Mouse (Mus musculus): Measurements from ENCODE around the gene Fxr1. TPM values are rescaled to one million over a fixed set of nuclear protein-coding genes. Genes with fewer than 3 reads are reported as not detected.
A peak's percentile ranks its signal among the peaks of the same experiment; 100 is the strongest.

Gene Fxr1
- polyA plus RNA-seq, 1 experiment from 2014 or later, result 206 TPM

DNA sequence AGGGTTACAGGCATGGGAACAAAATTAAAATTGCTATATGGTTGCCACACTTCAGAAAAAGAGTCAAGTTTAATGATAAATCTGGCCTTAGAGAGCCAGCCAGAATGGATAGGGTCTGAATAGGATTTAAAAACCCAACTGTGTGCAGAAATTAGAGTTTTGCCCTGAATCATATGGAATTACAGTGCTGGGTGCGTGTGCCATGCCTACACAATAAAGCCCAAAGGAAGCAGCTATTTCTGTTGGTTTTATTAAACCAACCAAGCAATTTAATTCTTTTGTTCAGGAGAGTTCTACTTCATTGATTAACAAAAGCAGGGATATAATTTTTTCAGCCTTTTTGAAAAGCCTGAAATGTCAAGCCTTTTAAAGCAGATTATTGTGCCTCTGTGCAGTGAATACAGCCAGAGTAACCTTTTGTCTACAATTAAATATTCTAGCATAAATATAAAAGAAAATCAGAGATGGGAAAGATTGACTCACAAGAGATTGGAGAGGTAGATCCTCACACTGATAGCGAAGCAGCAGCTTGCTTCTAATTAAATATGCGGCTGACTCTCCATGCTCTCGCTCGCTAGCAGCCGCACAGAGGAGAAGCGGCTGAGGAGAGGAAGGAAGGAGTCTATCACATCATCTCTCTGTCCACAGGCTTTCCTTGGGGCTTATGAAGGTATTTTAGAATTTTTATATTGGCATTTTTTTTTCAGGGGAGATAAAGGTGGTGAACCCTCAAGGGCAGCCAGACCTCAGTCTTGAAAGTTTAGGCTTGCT, 84.3 kb downstream of the Fxr1 start:
- POLR2A ChIA-PET, result no interaction called here

DNA sequence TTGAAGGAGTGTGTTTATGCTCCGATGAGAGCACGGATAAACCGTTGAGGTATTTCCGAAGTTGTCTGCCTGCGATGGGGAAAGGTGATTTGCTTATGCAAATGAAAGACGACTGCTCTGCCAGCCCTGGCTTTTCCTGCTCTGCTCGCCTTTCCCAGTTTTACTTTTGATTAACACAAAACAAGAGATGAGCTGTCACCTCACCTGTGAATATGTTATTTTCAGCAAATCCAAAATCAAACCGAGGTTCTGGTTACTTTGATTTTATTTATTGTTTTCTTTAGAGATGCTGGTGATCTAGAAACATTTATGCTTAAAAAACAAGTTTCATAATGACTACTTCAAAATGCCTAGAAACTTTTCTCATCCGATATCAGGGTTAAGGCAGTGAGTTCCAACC, 86.7 kb downstream of the Fxr1 start:
- ATAC-seq, result no peak
- peaks cover 42% of the 10 kb centered on the region for H3K27me3 ChIP-seq
- CTCF ChIA-PET, result no interaction called here
- DNase-seq (ENCODE audit: low read depth, low spot score), result no peak
- no peak for TF ChIP-seq CTCF (IDR thresholded peaks at IDR 0.05)
- POLR2A ChIA-PET, result no interaction called here
- in situ Hi-C loops (cut with MboI; ENCODE audit: low pct_unique_long_range_greater_than_20kb), result no loop called here

More for the DNA sequence above, 84.3 kb downstream of the Fxr1 start:
- DNase-seq (ENCODE audit: low read depth, low spot score), result no peak
- CTCF ChIA-PET, result interaction anchor here (0.8 to 2.2 kb wide), 4 partner anchors 9 to 28 kb away, joined by 5 to 7 read pairs (median 6); no protein-coding TSS in a partner anchor
- in situ Hi-C loops (cut with MboI; ENCODE audit: low pct_unique_long_range_greater_than_20kb), result no loop called here
- ATAC-seq, result no peak
- no peak for TF ChIP-seq CTCF (IDR thresholded peaks at IDR 0.05)
- H3K27me3 ChIP-seq, result peaks cover 42% of the 10 kb centered on the region

DNA sequence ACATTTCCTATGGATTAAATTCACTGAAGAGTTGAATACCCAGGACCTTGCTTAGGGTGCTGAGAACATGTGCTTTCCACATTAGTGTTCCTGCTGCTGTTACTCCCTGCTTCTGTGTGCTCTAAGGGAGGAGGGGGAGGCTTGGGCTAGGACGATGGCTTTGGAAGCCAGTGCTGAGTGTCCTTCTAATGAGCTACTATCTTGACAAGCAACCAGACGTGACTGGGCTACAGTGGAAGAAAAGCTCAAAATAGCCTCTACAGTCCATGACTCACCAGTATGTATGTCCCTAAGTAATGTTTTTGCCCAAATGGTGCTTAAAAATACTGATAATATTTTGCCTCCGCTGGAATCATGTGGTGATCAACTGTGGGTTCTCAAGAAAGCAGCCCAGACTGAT, 87.9 kb downstream of the Fxr1 start:
- in situ Hi-C loops (cut with MboI; ENCODE audit: low pct_unique_long_range_greater_than_20kb), result no loop called here
- POLR2A ChIA-PET, result no interaction called here
- peak; percentile 4 for DNase-seq (ENCODE audit: low read depth, low spot score)
- CTCF ChIA-PET, result interaction anchor here (0.8 kb wide), 1 partner anchor 9 kb away, joined by 3 read pairs; no protein-coding TSS in a partner anchor
- no peak for ATAC-seq
- TF ChIP-seq CTCF (IDR thresholded peaks at IDR 0.05), result no peak
- H3K27me3 ChIP-seq, result peaks cover 42% of the 10 kb centered on the region

DNA sequence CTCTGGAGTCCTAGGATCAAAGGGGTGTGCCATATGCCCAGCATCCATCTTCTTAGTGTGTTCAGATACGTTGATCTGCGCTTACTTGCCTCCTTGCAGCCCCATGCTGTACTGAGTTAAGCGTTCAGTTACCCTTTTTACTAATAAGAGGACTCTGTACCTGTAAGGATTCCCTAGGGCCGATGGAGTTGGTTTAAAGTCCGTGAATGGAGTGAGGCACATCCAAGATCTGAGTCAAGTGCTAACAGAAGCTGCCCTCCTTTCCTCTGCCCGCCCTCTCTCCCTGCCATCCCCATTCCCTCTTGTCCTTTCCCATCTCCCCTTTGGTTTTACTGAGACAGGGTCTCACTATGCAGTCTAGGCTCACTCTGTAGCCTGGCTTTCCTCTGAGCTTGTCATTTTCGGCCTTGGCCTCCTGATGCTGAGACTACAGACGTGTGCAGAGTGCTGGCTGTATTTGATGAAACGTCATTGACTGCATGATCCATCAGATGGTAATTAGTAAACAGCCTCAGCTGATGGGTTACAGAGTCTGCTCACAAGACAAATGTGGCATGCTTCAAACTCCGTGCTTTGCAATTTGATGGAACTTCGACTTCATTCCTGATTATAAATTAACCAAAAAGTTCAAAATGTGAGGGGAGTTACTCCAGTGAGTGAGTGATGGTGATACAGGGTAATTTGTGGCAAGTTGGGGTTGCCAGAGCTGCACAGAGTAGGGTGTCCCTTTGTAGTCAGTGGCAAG, 92.4 kb downstream of the Fxr1 start:
- in situ Hi-C loops (cut with MboI; ENCODE audit: low pct_unique_long_range_greater_than_20kb), result no loop called here
- H3K27me3 ChIP-seq, result peaks cover 10% of the 10 kb centered on the region
- POLR2A ChIA-PET, result no interaction called here
- no peak for DNase-seq (ENCODE audit: low read depth, low spot score)
- no peak for TF ChIP-seq CTCF (IDR thresholded peaks at IDR 0.05)
- ATAC-seq, result no peak
- CTCF ChIA-PET, result interaction anchor here (1.4 kb wide), 1 partner anchor 9 kb away, joined by 7 read pairs; no protein-coding TSS in a partner anchor

DNA sequence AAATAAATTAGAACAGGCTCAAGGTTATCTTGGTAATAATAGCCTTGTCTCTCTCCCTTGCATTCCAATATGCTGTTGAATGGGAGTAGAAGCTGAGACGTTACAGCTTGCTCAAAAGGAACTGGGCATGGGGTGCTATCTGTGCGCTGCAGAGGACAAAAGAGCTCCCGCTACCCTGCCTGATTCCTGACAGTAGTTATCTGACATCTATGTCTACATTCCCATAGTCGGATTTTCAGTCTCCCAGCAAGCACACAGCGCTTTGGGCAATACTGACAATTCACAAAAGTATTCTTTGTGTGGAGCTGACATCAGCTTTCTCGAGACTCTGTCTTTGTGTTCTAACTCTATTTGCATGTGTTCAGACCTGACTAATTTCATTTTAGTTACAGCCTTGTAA, 96.1 kb downstream of the Fxr1 start:
- no peak for DNase-seq (ENCODE audit: low read depth, low spot score)
- ChIA-PET POLR2A (no interaction called here), CTCF (interaction anchor here (1.3 kb wide), 2 partner anchors 19 to 120 kb away, joined by 3 to 4 read pairs; no protein-coding TSS in a partner anchor)
- H3K27me3 ChIP-seq, result peaks cover 6% of the 10 kb centered on the region
- no peak for TF ChIP-seq CTCF (IDR thresholded peaks at IDR 0.05)
- in situ Hi-C loops (cut with MboI; ENCODE audit: low pct_unique_long_range_greater_than_20kb), result no loop called here
- ATAC-seq, result no peak

DNA sequence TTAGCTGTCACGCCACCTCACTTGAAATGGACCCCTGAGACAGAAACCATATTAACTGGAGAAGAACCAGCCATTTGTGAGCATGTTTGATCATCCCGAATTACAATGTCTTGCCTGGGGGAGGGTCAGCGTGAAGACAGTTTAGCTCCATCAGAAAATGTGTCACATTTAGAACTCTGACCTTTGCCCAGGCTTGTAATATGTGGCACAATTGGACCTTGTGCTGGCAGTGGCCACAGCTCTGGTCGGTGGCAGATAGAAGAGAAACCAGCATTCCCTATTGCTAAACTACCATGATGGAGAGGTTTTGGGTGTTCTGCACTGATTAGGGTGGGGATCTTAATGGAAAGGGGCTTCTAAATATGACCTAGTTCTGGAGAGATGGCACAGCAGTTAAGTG, 100.1 kb downstream of the Fxr1 start:
- CTCF ChIA-PET, result no interaction called here
- DNase-seq (ENCODE audit: low read depth, low spot score) (no peak), ATAC-seq (no peak)
- TF ChIP-seq CTCF (IDR thresholded peaks at IDR 0.05), result no peak
- POLR2A ChIA-PET, result no interaction called here
- in situ Hi-C loops (cut with MboI; ENCODE audit: low pct_unique_long_range_greater_than_20kb), result no loop called here
- peaks cover 7% of the 10 kb centered on the region for H3K27me3 ChIP-seq

Other genes with a start within 250 kb of the Fxr1 start
- gene Ttc14, start 220.1 kb upstream of the Fxr1 start, polyA plus RNA-seq (2021), result 53.9 TPM
- 19.1 TPM for gene Ccdc39, start 175.6 kb upstream of the Fxr1 start, polyA plus RNA-seq (2021)
- 90.9 TPM for gene Dnajc19, start 61.4 kb downstream of the Fxr1 start, polyA plus RNA-seq (2021)